ENCODE assay signal across 9 mouse cellular contexts in the genomic region with DNA sequence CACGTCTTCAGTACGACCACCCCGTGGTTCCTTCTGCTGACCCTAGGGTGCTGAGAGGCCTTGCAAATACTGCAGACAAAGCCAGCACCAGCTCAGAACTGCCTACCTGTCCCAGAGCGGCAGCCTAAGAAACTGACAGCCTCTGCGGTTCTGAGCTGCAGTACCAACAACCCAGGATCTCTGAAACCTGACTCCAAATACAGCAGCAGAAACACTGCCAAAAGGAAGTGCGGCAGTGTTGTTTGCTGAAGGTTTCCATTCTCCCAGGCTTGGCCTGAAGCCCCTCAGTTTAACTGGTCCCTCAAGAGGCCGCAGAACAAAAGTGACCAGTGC. TPM values are rescaled to one million over a fixed set of nuclear protein-coding genes. Genes with fewer than 3 reads are reported as not detected.
A peak's percentile ranks its signal among the peaks of the same experiment; 100 is the strongest.
DNase-seq lines count a peak whose midpoint lies in the region; ATAC-seq and TF ChIP-seq lines count a peak whose summit lies in the region.
"Had no signal": no experiment of that assay in that cellular context is flagged by ENCODE, and none has a peak within 500 bp of the region (broad histone marks: within the 10 kb centered on the region; RNA-seq: fewer than 3 reads in every experiment).

No protein-coding gene starts in this region.

- H3K36me3 ChIP-seq in erythroblast, embryonic 14.5 days (ENCODE audit: control insufficient read depth), result no peaks in the 10 kb centered on the region
- peaks cover 8% of the 10 kb centered on the region; the same call in 1 of the 2 replicates for H3K36me3 ChIP-seq in heart, embryonic 14.5 days (ENCODE audit: control insufficient read depth, insufficient read depth, low read length)
- H3K36me3 ChIP-seq in kidney, postnatal 0 days (ENCODE audit: insufficient read depth, low read length), result no peaks in the 10 kb centered on the region
- H3K36me3 ChIP-seq in midbrain, embryonic 12.5 days, result no peaks in the 10 kb centered on the region

- peaks cover 58% of the 10 kb centered on the region for H3K4me1 ChIP-seq in erythroblast, embryonic 14.5 days (ENCODE audit: control insufficient read depth)
- H3K4me1 ChIP-seq in heart, embryonic 14.5 days (ENCODE audit: control insufficient read depth in 2 of 2, insufficient read depth in 2 of 2, low read length in 2 of 2), result peaks cover 28 to 47% of the 10 kb centered on the region in 2 experiments
- H3K4me1 ChIP-seq in kidney, postnatal 0 days (replicated peaks; ENCODE audit: insufficient read depth, low read length), result peaks cover 31% of the 10 kb centered on the region; the same call in 1 of the 2 replicates
- peaks cover 42% of the 10 kb centered on the region for H3K4me1 ChIP-seq in midbrain, embryonic 12.5 days

- ATAC-seq in erythroblast, adult 5-6 weeks (replicated peaks; ENCODE audit: low FRiP score, poor library complexity, severe bottlenecking), result no peak
- no peak for ATAC-seq in heart, embryonic 14.5 days (ENCODE audit: insufficient number of reproducible peaks, insufficient read depth, low FRiP score, low read depth)
- no peak for ATAC-seq in kidney, postnatal 0 days (replicated peaks; ENCODE audit: low FRiP score, low read depth)
- no peak for ATAC-seq in midbrain, embryonic 12.5 days (ENCODE audit: low FRiP score, low read depth)
- ATAC-seq in inflammation-experienced regulatory T-cells, adult 6 months, result no peak

- H3K27me3 ChIP-seq in erythroblast, embryonic 14.5 days (ENCODE audit: control insufficient read depth), result no peaks in the 10 kb centered on the region
- H3K27me3 ChIP-seq in heart, embryonic 14.5 days (ENCODE audit: control insufficient read depth, insufficient read depth, low read length), result no peaks in the 10 kb centered on the region
- no peaks in the 10 kb centered on the region for H3K27me3 ChIP-seq in kidney, postnatal 0 days (ENCODE audit: insufficient read depth, low read length)
- H3K27me3 ChIP-seq in midbrain, embryonic 12.5 days, result no peaks in the 10 kb centered on the region
- H3K27me3 ChIP-seq: Patski had no signal

- H3K9ac ChIP-seq in heart, embryonic 14.5 days (ENCODE audit: low read length), result peak overlapping the region; percentile 90
- H3K9ac ChIP-seq in kidney, postnatal 0 days (ENCODE audit: low read depth, low read length), result peak overlapping the region; percentile 88
- peak overlapping the region; percentile 91 for H3K9ac ChIP-seq in midbrain, embryonic 12.5 days (replicated peaks)

- H3K4me2 ChIP-seq in heart, embryonic 14.5 days (ENCODE audit: low read length), result peak overlapping the region; percentile 90
- H3K4me2 ChIP-seq in kidney, postnatal 0 days (ENCODE audit: low read length), result peak overlapping the region; percentile 98
- H3K4me2 ChIP-seq in midbrain, embryonic 12.5 days (replicated peaks), result peak overlapping the region; percentile 81

- H3K27ac ChIP-seq in heart, embryonic 14.5 days (replicated peaks in 1 of 2; ENCODE audit: control insufficient read depth in 1 of 2, insufficient read depth in 1 of 2, low read depth in 2 of 2, low read length in 2 of 2), result peak overlapping the region; percentile 82 to 92
- H3K27ac ChIP-seq in kidney, postnatal 0 days, result no peak overlapping the region
- no peak overlapping the region for H3K27ac ChIP-seq in midbrain, embryonic 12.5 days (replicated peaks)

- no peaks in the 10 kb centered on the region for H3K9me3 ChIP-seq in erythroblast, embryonic 14.5 days (ENCODE audit: control insufficient read depth, low read length)
- H3K9me3 ChIP-seq in heart, embryonic 14.5 days (ENCODE audit: control insufficient read depth, low read length), result no peaks in the 10 kb centered on the region
- no peaks in the 10 kb centered on the region for H3K9me3 ChIP-seq in kidney, postnatal 0 days (replicated peaks; ENCODE audit: low read length)
- no peaks in the 10 kb centered on the region for H3K9me3 ChIP-seq in midbrain, embryonic 12.5 days

- H3K4me3 ChIP-seq in erythroblast, embryonic 14.5 days (replicated peaks), result peak overlapping the region; percentile 80
- peak overlapping the region; percentile 78 to 80 for H3K4me3 ChIP-seq in heart, embryonic 14.5 days (ENCODE audit: control insufficient read depth in 1 of 2, insufficient read depth in 1 of 2, low read depth in 1 of 2, low read length in 2 of 2)
- peak overlapping the region; percentile 80 for H3K4me3 ChIP-seq in kidney, postnatal 0 days (replicated peaks; ENCODE audit: low read depth, low read length)
- H3K4me3 ChIP-seq in midbrain, embryonic 12.5 days, result peak overlapping the region; percentile 92

- WGBS in heart, embryonic 14.5 days, result 17% methylated on average over 7 of the region's 7 CpGs
- 13% methylated on average over 7 of the region's 7 CpGs for WGBS in kidney, postnatal 0 days
- WGBS in midbrain, embryonic 12.5 days, result 38% methylated on average over 7 of the region's 7 CpGs

- DNase-seq in cerebellum, adult 8-10 months, result peak; percentile 45
- peak; percentile 51 for DNase-seq in kidney, postnatal 0 days (ENCODE audit: low spot score)
- DNase-seq in frontal cortex, postnatal 10 days (ENCODE audit: low spot score in 2 of 2), result no peak

- TF ChIP-seq CTCF in kidney, postnatal 0 days (IDR thresholded peaks at IDR 0.05; ENCODE audit: low read depth), result no peak

RNA-seq across cellular contexts. Expression of gene Dexi, which starts 1.3 kb away (rescaled TPM):
- polyA plus RNA-seq in erythroblast, embryonic 14.5 days (2012), result 1.1 and 1.6 TPM in 2 replicates
- 2.5 TPM in 1 of 2 replicates, not detected in the other for total RNA-seq in erythroblast, adult 5-6 weeks (2015; ENCODE audit: low replicate concordance)
- 1.4 TPM in 1 of 2 replicates, not detected in the other for total RNA-seq in erythroblast, adult 5-6 weeks (2017; ENCODE audit: low replicate concordance)
- 27.1 and 29.0 TPM in 2 replicates for polyA plus RNA-seq in heart, embryonic 14.5 days (2014; fragmentation: Nextera tagmentation; extraction: Ambion mirVana)
- 17.3 and 21.7 TPM in 2 replicates for polyA plus RNA-seq in kidney, postnatal 0 days (2015; fragmentation: Nextera tagmentation; extraction: Ambion mirVana)
- polyA plus RNA-seq in midbrain, embryonic 12.5 days (2016; fragmentation: Nextera tagmentation; extraction: Ambion mirVana), result 25.6 and 26.2 TPM in 2 replicates
- 1 to 10 TPM; 4.1 to 5.1 (median 4.6) TPM for polyA plus RNA-seq in inflammation-experienced regulatory T-cells, adult 6 months (2017; shearing (Covaris generic))

RNA-seq across cellular contexts. Expression of gene Clec16a, which starts 3.6 kb away (rescaled TPM):
- polyA plus RNA-seq in erythroblast, embryonic 14.5 days (2012), result 0.99 and 1.1 TPM in 2 replicates
- 4.0 and 6.9 TPM in 2 replicates for total RNA-seq in erythroblast, adult 5-6 weeks (2015; ENCODE audit: low replicate concordance)
- 4.6 and 5.4 TPM in 2 replicates for total RNA-seq in erythroblast, adult 5-6 weeks (2017; ENCODE audit: low replicate concordance)
- polyA plus RNA-seq in heart, embryonic 14.5 days (2014; fragmentation: Nextera tagmentation; extraction: Ambion mirVana), result 32.5 and 34.8 TPM in 2 replicates
- polyA plus RNA-seq in kidney, postnatal 0 days (2015; fragmentation: Nextera tagmentation; extraction: Ambion mirVana), result 32.5 and 35.0 TPM in 2 replicates
- polyA plus RNA-seq in midbrain, embryonic 12.5 days (2016; fragmentation: Nextera tagmentation; extraction: Ambion mirVana), result 51.0 and 51.6 TPM in 2 replicates
- polyA plus RNA-seq in inflammation-experienced regulatory T-cells, adult 6 months (2017; shearing (Covaris generic)), result 10 to 100 TPM in 1 of 3 experiments, 1 to 10 TPM in 2; 5.7 to 10.2 (median 7.8) TPM

Comparison
In these comparisons a context has a peak if more than half of its experiments do, and no peak if none do; other contexts are left out.
1. DNase-seq: peak in cerebellum, adult 8-10 months (single experiment) and kidney, postnatal 0 days (single experiment); none in frontal cortex, postnatal 10 days (0 of 2).
2. H3K27ac ChIP-seq: peak in heart, embryonic 14.5 days (2 of 2); none in kidney, postnatal 0 days (single experiment) and midbrain, embryonic 12.5 days (single experiment).
3. Peak in every context shown above with its lines, with median percentiles within 50 percentile points of each other: H3K4me3 ChIP-seq, H3K4me2 ChIP-seq and H3K9ac ChIP-seq.